Mouse (Mus musculus): Measurements from ENCODE around the gene Rhoj. TPM values are rescaled to one million over a fixed set of nuclear protein-coding genes. Genes with fewer than 3 reads are reported as not detected.

Rhoj gene
- total and polyA plus RNA-seq, 3 experiments = 30.1 to 42.6 (median 37.1) TPM

DNA sequence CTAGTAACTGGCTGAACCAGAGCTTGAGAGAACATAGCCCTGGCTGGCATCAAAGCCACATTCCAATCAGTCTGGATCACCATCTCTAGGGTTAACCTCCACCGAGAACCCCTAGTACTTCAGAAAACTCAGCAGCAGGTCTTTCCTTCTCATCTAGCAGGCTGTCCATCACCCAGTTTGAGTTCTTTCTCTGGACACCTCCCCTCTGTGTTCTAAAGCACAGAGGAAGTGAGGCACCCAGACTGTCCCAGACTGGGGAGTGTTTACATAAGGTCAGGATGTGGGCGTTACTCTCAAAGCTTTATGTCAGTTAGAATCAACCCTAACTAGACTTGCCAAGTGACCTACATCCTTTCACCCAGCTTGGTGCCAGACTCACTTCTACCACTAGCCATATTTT is 24.9 kb upstream of the Rhoj start:
- peak; percentile 27 to 36 for DNase-seq
- Histone ChIP-seq H3K27me3 (ENCODE audit: control insufficient read depth, insufficient read depth, low read length) (no peaks in the 10 kb centered on the region), H3K79me2 (replicated peaks; ENCODE audit: control insufficient read depth, insufficient read depth, low read length) (no peaks in the 10 kb centered on the region), H3K4me3 (no peak overlapping the region), H3K36me3 (ENCODE audit: control insufficient read depth, insufficient read depth, low read length) (peaks cover 3% of the 10 kb centered on the region; the same call in 1 of the 2 replicates), H3K9ac (ENCODE audit: low read depth, low read length) (no peak overlapping the region), H3K27ac (peak overlapping the region; percentile 58), H3K4me1 (ENCODE audit: control insufficient read depth, insufficient read depth, low read length) (peaks cover 11% of the 10 kb centered on the region)
- WGBS = 14% methylated on average over 2 of the region's 2 CpGs
- TF ChIP-seq EP300 (IDR thresholded peaks at IDR 0.05; ENCODE audit: insufficient read depth, low read depth, low read length) (no peak), CTCF (IDR thresholded peaks at IDR 0.05) (no peak), POLR2A (IDR thresholded peaks at IDR 0.05; ENCODE audit: insufficient read depth, low read depth, low read length) (no peak)
- intact Hi-C loops (cut with DNase I) = loop anchor here (5.0 kb wide), 1 partner anchor 84 kb away; no protein-coding TSS in a partner anchor

DNA sequence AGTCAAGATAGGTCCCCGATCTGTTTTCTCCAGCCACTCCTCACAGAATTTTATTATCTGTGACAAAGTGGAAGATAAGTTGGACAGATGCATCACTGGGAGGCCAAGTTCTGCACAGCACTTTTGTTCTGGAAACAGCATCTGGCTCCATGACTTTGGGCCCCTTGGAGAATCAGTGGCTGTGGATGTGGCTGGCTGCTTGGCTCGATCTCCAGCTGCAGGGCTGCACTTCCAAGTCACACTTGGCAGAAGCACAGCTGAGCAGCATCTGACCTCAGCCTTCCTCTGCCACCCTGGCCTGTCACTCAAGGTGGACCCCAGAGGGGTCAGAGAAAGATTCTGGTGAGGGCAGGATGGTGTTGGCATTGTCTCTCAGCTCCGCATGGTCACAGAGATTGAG is 22.0 kb upstream of the Rhoj start:
- no peak overlapping the region for H3K9ac ChIP-seq (ENCODE audit: low read depth, low read length)
- peak overlapping the region; percentile 38 for H3K27ac ChIP-seq
- DNase-seq = peak; percentile 68 to 78
- H3K27me3 ChIP-seq (ENCODE audit: control insufficient read depth, insufficient read depth, low read length) = no peaks in the 10 kb centered on the region
- H3K4me3 ChIP-seq = no peak overlapping the region
- TF ChIP-seq CTCF (IDR thresholded peaks at IDR 0.05) (no peak), EP300 (IDR thresholded peaks at IDR 0.05; ENCODE audit: insufficient read depth, low read depth, low read length) (0 out of 2 replicates have a peak, but pooled peaks have one; percentile 52), POLR2A (IDR thresholded peaks at IDR 0.05; ENCODE audit: insufficient read depth, low read depth, low read length) (no peak)
- no peaks in the 10 kb centered on the region for H3K79me2 ChIP-seq (replicated peaks; ENCODE audit: control insufficient read depth, insufficient read depth, low read length)
- intact Hi-C loops (cut with DNase I) = no loop called here
- peaks cover 3% of the 10 kb centered on the region; the same call in 1 of the 2 replicates for H3K36me3 ChIP-seq (ENCODE audit: control insufficient read depth, insufficient read depth, low read length)
- 61% methylated on average over 3 of the region's 3 CpGs for WGBS
- H3K4me1 ChIP-seq (ENCODE audit: control insufficient read depth, insufficient read depth, low read length) = peaks cover 10% of the 10 kb centered on the region

DNA sequence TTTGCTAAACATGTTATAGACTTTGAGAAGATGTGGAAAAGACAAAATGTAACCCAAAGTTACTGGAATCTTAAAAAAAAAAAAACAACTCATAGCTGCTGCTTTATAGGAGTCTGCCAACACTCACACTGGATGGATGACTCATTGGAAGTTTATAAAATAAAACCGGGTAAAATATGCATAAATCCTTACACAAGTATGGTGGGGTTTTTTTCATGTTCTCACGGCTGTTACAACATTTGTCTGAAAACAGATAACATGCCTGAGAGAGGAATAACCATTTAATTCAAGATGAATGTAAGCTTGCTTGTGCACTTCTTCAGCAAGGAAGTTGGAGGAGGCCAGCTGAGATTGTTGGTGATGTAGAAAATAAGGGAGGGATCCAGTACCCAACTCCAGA is 17.6 kb upstream of the Rhoj start:
- TF ChIP-seq POLR2A (IDR thresholded peaks at IDR 0.05; ENCODE audit: insufficient read depth, low read depth, low read length) (no peak), EP300 (IDR thresholded peaks at IDR 0.05; ENCODE audit: insufficient read depth, low read depth, low read length) (no peak)

DNA sequence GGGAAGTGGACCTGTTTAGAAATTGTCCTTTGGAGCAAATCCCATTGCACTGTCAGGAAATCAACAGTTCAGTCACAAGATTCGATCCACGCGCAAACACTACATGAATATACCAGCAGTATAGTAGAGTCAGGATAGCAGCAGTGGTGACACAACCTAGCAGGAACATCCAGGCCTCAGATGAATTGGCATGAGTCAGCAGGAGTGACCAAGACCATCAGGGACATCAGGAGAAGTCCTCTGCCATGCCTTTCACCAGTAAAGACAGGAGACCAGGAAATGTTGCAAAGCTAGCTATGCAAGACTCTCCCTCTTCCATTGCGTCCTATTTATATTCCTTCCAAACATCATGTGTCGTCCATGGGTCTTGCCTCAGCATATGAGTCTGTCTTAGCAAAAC is 16.6 kb upstream of the Rhoj start:
- intact Hi-C loops (cut with DNase I) = no loop called here
- H3K36me3 ChIP-seq (ENCODE audit: control insufficient read depth, insufficient read depth, low read length) = no peaks in the 10 kb centered on the region
- no peaks in the 10 kb centered on the region for H3K27me3 ChIP-seq (ENCODE audit: control insufficient read depth, insufficient read depth, low read length)
- no peak overlapping the region for H3K4me3 ChIP-seq
- no peak overlapping the region for H3K9ac ChIP-seq (ENCODE audit: low read depth, low read length)
- no peaks in the 10 kb centered on the region; the same call in 1 of the 2 replicates for H3K4me1 ChIP-seq (ENCODE audit: control insufficient read depth, insufficient read depth, low read length)
- no peaks in the 10 kb centered on the region for H3K79me2 ChIP-seq (replicated peaks; ENCODE audit: control insufficient read depth, insufficient read depth, low read length)
- TF ChIP-seq CTCF (IDR thresholded peaks at IDR 0.05) (no peak), POLR2A (IDR thresholded peaks at IDR 0.05; ENCODE audit: insufficient read depth, low read depth, low read length) (no peak), EP300 (IDR thresholded peaks at IDR 0.05; ENCODE audit: insufficient read depth, low read depth, low read length) (no peak)
- no peak overlapping the region for H3K27ac ChIP-seq
- DNase-seq = no peak
- 87% methylated on average over 5 of the region's 5 CpGs for WGBS

More for the DNA sequence above, 17.6 kb upstream of the Rhoj start:
- DNase-seq = no peak
- intact Hi-C loops (cut with DNase I) = no loop called here
- Histone ChIP-seq H3K4me1 (ENCODE audit: control insufficient read depth, insufficient read depth, low read length) (peaks cover 2% of the 10 kb centered on the region; the same call in 1 of the 2 replicates), H3K27ac (no peak overlapping the region), H3K9ac (ENCODE audit: low read depth, low read length) (no peak overlapping the region), H3K36me3 (ENCODE audit: control insufficient read depth, insufficient read depth, low read length) (no peaks in the 10 kb centered on the region), H3K27me3 (ENCODE audit: control insufficient read depth, insufficient read depth, low read length) (no peaks in the 10 kb centered on the region), H3K79me2 (replicated peaks; ENCODE audit: control insufficient read depth, insufficient read depth, low read length) (no peaks in the 10 kb centered on the region), H3K4me3 (no peak overlapping the region)
- WGBS = 46% methylated on average over 2 of the region's 2 CpGs

DNA sequence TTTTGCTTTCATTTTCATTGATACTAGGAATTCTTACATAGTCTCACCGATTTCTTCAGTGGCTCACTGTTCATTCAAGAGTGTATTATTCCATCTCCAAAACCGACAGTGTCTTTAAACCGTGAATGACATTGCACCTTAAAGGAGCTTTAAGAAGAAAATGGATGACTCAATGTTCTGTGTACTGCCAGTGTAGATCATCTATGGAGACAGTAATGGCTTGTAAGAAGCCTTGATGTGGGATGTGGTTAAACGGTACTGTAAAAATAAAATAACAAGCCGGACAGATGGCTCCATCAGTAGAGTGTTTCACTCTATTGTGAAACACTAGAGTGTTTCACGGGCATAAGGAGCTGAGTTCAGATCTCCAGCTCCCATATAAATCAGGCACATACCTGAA is 15.2 kb upstream of the Rhoj start:
- Histone ChIP-seq H3K27ac (no peak overlapping the region), H3K79me2 (replicated peaks; ENCODE audit: control insufficient read depth, insufficient read depth, low read length) (no peaks in the 10 kb centered on the region), H3K4me3 (no peak overlapping the region), H3K27me3 (ENCODE audit: control insufficient read depth, insufficient read depth, low read length) (no peaks in the 10 kb centered on the region), H3K36me3 (ENCODE audit: control insufficient read depth, insufficient read depth, low read length) (no peaks in the 10 kb centered on the region), H3K9ac (ENCODE audit: low read depth, low read length) (no peak overlapping the region), H3K4me1 (ENCODE audit: control insufficient read depth, insufficient read depth, low read length) (no peaks in the 10 kb centered on the region; the same call in 1 of the 2 replicates)
- WGBS = 81% methylated on average over 6 of the region's 6 CpGs
- no peak for DNase-seq
- TF ChIP-seq POLR2A (IDR thresholded peaks at IDR 0.05; ENCODE audit: insufficient read depth, low read depth, low read length) = no peak
- no peak for TF ChIP-seq EP300 (IDR thresholded peaks at IDR 0.05; ENCODE audit: insufficient read depth, low read depth, low read length)
- TF ChIP-seq CTCF (IDR thresholded peaks at IDR 0.05) = no peak
- intact Hi-C loops (cut with DNase I) = no loop called here

DNA sequence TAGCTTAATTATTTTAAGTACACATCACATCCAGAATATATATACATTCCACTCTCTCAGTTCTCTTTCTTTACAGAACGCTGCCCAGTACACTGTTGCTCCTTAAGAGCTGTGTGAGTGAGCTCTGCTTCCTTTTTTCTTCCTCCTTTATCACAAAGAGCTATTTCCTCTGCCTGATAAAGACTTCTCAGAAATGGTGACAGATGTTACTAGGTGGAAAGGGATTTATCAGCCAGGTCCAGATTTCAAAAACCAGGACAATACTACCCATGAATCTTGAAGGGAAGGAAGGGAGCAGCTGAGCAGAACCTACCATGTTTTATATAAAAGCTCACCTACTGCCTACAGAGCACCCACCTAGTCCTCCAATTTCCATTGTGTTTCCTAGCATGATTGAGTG is 8.3 kb upstream of the Rhoj start:
- H3K27ac ChIP-seq = no peak overlapping the region
- no peaks in the 10 kb centered on the region for H3K27me3 ChIP-seq (ENCODE audit: control insufficient read depth, insufficient read depth, low read length)
- intact Hi-C loops (cut with DNase I) = loop anchor here (10.0 kb wide), 1 partner anchor 295 kb away; the partner anchor contains the start of gene Ppp2r5e
- WGBS = 34% methylated on average over 1 of the region's 1 CpGs
- no peak overlapping the region for H3K4me3 ChIP-seq
- no peaks in the 10 kb centered on the region for H3K36me3 ChIP-seq (ENCODE audit: control insufficient read depth, insufficient read depth, low read length)
- no peaks in the 10 kb centered on the region for H3K79me2 ChIP-seq (replicated peaks; ENCODE audit: control insufficient read depth, insufficient read depth, low read length)
- TF ChIP-seq POLR2A (IDR thresholded peaks at IDR 0.05; ENCODE audit: insufficient read depth, low read depth, low read length) (no peak), EP300 (IDR thresholded peaks at IDR 0.05; ENCODE audit: insufficient read depth, low read depth, low read length) (no peak), CTCF (IDR thresholded peaks at IDR 0.05) (no peak)
- no peak for DNase-seq
- H3K4me1 ChIP-seq (ENCODE audit: control insufficient read depth, insufficient read depth, low read length) = peaks cover 3% of the 10 kb centered on the region
- H3K9ac ChIP-seq (ENCODE audit: low read depth, low read length) = no peak overlapping the region

Measured in heart, adult 2 months (tissue).